Mouse (Mus musculus) right cerebral cortex, adult 18-20 months (tissue): Measurements from ENCODE around the gene Slc22a17.
"Not testable (repeated sequence)": the region's sequence is repeated elsewhere in the genome, so short reads cannot be mapped to it uniquely, and the experiment has no call there.

Source experiments
- DNase-seq: peaks from one replicate; pipeline ENCODE4 v3.0.0; 2022; ENCODE audit warnings: mixed read lengths

Slc22a17 gene

DNA sequence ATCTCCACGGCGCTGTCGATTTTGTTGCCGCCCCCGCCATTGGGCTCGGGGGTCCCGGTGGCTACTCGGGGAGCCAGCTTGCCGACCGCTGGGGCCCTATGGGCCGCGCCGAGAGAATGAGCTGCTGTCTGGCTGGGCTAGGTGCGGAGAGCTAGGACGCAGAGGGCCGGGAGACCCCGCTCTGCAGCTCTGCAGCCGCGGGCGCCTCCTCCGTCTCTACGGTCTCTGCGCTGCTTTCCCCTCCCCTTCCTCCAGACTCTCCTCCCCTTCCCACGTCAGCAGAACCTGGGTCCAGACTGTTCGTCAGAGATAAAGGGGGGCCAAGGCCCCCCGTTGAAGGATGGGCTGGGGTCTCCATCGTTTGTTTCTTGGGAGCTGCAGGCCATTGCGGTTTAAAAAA, at the start of gene Slc22a17:
Gene Slc22a17, minus strand, starts transcription at position 247 of the 400 bp plus-strand sequence.
- peak; percentile 83 for DNase-seq

DNA sequence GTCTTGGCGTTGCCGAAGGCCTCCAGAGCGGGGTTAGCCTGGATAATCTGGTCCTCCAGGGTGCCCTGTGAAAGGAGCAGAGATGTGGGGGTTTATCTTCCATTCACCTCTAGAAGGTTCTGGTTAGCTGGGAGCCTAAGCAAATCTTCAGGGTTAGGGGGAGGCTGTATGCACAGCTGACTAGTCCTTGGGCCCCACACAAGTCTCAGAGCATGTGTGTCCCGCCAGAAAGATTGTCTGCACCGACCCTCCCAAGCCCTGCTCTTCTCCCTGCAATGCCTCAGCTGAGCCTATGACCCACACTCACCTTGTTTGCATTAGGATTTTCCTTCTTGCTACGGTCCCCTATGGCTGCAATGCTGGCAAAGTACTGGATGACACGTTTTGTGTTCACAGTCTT, 49.8 kb upstream of the Slc22a17 start:
- no peak for DNase-seq

DNA sequence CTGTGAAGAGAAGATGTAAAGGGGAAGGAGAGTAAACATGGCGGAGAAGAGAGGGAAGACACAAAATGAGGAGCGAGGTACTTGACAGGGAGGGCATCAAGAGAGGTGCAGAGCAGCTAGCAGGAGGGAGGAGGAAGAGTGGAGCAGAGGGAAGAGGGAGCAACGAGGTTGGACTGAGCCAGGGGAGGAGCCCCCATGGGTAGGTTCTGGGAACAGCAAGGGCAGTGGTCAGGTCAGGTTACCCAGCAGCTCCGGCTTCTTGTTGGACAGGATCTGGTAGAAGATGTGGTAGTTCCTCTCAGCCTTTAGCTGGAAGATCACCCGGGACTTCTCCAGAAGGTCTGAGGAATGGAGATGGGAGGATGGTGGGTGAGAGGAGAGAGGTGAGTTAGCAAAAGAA, 48.6 kb upstream of the Slc22a17 start:
- DNase-seq, result no peak

DNA sequence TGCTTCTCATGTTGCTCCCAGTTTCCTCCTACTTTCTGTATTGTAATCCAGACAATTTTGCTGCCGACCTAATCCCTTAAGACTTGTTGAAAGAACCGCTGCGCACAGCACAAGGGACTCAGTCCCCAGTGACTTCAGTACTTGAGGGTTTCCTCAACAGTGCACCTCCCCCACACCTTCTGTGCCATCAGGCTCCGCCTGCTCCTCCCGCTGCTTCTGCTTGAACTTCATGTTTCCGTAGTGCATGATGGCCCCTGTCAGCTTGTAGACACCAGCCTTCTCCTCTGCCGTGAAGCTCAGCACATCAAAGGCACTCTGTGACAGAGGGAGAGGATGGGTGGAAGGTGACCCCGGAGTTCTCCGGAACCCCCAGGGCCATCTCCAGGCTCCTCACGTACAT, 47.8 kb upstream of the Slc22a17 start:
- peak; percentile 28 for DNase-seq

DNA sequence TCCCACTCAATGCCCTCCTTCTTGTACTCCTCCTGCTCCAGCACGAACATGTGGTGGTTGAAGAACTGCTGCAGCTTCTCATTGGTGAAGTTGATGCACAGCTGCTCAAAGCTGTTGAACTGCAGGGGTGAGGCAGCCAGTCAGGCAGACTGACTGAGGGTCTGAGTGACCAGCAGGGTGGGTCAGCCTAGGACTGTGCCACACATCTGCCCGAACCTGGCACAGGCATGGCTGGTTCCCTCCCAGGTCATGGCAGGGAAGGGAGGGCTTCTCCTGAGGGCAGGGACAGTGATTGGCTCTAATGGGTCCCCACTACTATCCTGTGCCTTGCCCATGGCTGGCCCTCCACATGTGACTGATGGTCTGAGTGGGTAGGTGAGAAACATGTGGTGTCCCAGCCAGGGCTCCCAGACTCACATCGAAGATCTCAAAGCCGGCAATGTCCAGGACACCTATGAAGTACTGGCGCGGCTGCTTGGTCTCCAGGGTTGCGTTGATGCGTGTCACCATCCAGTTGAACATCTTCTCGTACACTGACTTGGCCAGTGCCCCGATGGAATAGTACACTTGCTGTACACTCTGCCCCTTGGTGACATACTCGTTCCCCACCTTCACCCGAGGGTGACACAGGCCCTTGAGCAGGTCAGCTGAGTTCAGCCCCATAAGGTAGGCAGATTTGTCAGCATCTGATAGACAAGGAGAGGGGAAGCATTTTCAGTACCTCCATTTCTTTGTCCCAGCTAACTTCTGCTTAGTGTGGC, 47.1 kb upstream of the Slc22a17 start:
- DNase-seq, result not testable (repeated sequence)

DNA sequence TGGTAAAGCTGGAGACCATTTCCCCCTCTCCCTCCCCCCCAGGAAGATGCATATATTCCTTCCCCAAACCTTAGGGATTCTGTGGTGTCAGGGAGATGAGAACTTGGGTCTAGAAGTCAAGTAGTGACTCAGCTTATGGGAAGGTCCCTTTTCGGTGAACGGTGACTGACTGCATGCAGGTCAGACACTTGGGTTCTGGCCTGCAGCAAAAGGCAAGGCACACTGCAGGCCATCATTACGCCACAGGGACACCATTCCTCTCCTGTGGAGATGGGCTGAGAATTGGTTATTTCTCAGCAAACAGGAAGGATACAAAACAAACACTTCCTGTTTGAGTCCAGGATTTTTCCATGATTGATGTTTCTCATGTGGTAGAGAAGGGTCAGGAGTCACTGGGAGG, 46.3 kb upstream of the Slc22a17 start:
- no peak for DNase-seq

DNA sequence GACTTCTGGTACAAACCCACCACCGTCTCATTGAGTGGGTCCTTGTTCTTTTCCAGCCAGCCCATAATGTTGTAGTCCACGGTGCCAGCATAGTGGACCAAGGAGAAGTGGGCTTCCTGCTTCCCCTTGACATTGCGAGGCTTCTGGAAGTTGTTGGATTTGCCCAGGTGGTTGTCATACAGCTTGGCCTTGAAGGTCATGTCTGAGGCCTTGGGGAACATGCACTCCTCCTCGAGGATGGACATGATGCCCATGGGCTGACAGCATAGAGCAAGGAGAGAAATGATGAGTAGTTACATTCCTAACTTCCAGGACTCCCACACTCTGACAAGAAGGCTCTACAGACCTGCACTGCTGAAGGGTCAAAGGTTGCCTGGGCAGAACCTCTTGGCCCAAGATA, 45.6 kb upstream of the Slc22a17 start:
- no peak for DNase-seq

DNA sequence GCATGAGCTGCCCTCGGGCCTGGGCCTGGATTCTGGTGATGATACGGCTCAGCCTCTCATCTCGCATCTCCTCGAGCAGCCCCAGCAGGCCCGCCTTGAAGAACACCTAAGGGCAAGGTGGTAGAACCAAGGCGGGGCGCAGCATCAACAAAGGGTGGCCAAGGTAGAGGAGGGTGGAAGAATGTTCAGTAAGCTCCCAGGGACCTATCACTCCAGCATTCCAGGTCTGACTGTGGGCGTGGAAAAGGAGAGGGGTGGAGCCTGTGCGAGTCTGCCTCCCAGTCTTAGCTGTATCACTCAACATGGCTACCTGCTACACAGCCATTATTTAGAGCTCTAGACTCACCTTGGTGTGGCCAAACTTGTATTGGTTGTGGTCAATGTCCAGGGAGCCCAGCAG, 43.6 kb upstream of the Slc22a17 start:
- no peak for DNase-seq

DNA sequence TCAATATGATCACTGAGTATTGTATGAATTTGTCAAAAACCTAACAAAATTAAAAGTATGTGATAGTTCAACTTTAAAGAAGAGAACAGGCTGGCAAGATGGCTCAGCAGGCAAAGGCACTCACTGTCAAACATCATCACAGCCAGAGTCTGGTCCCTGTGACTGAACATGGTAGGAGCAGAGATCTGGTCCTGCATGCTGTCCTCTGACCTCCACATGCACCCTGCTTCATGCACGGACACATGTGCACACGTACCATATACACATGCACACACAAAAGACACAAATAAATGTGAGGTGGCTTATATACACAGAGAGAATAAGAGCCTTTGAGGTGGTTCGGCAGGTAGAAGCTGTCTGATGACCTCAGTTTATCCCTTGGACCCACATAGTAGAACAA, 42.5 kb upstream of the Slc22a17 start:
- DNase-seq, result no peak

DNA sequence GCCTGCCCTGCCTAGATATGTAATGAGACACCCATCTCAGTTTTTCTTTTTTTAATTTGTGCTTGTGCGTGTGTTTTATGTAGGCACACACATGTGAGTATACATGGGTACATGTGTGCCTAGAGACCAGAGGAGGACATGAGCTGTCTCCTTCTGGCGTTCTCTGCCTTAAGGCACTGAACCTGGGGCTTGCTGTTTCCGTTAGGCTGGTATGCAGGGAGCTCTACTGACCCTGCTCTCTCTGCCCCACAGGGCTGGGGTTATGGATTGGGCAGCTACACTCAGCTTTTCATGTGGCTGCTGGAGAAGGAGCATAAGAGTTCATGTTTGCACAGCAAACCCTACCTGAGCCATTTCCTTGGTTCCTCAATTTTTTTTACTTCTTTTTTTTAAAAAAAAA, 41.5 kb upstream of the Slc22a17 start:
- no peak for DNase-seq

DNA sequence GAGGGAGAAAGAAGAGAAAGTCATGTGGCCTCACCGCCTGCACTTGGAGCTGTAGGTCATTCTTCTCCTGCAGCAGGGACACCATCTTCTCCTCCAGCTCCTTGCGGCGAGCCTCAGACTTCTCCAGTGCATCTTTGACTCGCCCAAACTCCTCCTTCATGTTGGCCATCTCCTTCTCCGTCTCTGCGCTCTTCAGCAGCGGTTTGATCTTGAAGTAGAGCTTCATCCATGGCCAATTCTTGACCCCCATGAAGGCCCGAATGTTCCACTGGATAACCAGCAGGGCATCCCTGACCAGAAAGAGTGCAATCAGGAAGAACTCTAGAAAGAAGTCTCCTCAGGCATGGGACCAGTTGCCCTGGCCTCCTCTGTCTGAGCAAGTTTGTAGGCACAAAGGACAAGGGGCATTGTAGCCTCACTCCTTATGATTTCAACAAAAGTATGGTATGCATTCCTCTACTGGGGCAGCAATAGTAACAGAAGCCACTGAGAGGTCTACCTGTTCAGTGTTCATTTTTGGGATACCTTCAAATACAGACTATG, 40.8 kb upstream of the Slc22a17 start:
- no peak for DNase-seq

DNA sequence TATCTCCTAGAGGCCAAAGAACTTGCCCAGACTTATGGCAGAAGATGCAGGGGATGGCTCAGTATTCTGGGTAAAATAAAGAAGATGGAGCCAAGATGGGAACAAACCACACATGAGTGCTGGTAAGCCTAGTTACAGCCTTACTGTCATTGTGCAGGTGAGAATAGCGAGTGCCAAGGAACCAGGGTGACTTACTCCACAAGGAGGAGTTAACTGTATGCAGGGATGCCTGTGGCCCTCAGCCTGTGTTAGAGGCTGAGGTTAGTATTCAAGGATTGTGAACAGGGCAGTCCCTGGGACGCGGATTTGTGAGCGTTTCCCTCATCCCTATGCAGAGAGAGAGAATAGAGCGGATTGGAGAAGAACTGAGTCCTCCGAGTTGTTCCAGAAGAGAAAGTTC, 38.7 kb upstream of the Slc22a17 start:
- DNase-seq, result no peak

DNA sequence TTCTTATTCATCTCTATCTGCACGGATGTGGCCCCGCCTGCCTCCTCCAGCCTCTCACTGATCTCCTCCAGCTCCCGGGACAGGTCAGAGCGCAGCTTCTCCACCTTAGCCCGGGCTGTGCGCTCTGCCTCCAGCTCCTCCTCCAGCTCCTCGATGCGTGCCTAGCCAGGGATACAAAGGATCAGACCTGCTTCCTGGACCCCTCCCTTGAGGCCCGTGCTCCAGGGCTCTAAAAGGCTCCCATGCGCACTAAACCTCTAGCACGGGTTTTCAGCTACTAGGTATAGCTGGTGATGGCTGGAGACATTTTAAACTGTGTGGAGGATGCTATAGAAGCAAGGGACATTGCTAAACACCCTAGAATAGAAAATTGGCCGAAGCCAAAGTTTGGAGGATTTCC, 37.6 kb upstream of the Slc22a17 start:
- DNase-seq, result no peak

DNA sequence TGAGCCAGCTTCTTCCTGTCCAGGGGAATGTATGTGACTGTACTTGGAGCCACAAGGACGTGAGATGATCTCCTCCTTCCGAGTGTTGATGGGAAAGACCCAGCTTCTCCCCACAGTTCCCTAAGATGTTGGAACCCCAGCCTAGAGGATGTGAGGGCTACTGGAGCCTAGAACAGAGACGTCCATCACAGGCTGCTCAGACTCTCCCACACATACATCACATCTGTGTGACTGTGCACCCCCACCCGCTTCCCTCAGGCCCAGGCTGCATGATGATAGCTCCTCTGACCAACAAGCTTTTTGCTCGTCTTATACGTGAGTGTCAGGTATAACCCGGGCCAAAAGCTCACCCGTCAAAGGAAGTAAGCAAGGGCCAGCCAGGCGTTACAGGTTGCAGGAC, 35.8 kb upstream of the Slc22a17 start:
- DNase-seq, result no peak

DNA sequence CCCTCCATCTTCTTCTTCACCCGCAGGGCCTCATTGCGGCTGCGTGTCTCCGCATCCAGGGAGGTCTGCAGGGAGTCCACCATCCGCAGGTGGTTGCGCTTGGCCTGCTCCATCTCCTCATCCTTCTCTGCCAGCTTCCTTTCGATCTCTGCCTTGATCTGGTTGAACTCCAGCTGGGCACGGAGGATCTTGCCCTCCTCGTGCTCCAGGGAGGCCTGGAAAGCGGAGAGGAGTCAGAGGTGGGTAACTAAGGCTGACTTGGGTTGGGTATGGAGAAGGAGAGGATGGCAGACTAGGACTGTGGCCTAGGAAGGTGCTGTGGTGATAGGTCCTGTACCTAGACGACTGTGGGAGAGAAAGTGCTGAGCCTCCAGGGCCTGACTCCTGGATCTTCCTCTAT, 34.1 kb upstream of the Slc22a17 start:
- not testable (repeated sequence) for DNase-seq

DNA sequence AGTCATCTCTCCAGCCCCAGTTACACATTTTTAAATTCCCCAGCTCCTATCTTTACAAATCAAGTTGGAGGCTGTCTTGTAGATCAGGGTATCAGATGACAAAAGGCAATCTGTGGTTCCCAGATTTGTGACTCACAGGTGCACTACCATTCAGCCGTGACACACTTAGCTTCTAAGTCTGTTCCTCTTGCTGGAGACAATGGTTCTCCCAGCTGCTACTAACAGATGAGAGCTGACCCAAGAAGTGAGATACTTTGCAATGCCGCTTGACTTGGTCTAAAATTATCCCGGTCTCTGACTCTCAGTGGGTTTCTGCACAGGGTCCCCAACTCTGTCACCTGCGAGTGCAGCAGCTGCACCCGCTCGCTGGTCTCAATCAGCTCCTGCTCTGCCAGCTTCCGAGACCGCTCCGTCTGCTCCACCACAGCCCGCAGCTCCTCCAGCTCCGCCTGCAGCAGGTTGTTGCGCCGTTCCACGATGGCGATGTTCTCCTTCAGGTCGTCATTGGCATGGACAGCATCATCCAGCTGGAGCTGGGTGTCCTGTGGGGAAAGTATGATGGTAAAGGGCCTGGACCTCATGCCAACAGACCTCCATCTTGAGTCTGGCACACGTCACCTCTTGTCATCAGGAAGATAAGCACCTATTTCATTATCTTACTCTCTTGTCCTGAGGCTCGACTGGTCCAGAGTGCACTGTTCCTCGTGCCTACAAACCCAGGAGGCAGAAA, 33.2 kb upstream of the Slc22a17 start:
- DNase-seq, result no peak

DNA sequence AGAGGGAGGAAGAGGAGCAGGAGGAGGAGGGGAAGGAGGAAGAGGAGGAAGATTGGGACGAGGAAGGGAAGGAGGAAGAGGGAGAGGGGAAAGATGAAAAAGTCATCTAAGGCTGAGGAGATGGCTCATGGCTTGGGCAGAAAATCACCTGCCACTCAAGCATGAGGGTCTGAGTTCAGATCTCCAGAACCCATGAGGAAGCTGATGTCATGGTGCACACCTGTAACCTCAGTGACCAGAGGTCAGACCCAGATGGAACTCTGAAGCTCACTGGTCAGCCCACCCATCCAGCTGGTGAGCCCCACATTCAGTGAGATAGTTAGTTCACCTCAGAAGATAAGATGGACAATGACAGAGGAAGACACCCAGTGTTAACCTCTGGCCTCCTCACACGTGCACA, 32.0 kb upstream of the Slc22a17 start:
- DNase-seq, result no peak

DNA sequence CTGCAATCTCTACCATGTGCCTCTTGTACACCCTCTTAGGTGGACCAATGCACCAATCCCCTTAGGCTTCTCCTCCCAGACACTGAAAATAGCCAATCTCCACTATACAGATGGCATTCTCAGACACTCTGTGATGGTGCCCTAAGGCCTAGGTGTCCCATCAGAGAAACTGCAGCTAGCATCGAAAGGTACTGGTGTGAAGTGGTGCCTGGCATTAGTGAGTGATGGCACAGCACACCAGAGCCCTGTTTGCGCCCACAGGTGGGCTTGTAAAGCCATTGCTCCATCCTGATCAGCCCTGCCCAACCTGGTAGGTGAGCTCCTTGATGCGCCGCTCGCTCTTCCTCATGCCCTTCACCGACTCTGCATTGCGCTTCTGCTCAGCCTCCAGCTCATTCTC, 31.0 kb upstream of the Slc22a17 start:
- no peak for DNase-seq

DNA sequence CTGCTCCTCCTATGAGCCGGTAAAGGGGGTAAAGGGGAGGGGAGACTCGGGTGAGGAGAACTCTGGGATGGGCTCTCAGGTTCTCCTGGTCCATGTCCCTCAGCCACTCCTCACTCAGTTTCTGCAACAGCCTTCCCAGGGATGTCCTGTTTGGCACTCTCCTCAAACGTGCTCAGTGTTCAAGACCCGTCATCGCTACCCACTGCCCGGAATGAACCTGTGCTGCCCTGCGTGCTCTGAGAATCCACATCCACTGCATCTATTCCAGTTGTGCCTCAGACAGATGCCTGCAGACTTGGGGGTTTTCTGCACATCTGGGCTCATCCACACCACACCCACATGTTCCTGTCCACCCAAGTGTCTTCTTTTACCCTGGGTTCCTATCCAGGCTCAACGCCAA, 29.5 kb upstream of the Slc22a17 start:
- no peak for DNase-seq

DNA sequence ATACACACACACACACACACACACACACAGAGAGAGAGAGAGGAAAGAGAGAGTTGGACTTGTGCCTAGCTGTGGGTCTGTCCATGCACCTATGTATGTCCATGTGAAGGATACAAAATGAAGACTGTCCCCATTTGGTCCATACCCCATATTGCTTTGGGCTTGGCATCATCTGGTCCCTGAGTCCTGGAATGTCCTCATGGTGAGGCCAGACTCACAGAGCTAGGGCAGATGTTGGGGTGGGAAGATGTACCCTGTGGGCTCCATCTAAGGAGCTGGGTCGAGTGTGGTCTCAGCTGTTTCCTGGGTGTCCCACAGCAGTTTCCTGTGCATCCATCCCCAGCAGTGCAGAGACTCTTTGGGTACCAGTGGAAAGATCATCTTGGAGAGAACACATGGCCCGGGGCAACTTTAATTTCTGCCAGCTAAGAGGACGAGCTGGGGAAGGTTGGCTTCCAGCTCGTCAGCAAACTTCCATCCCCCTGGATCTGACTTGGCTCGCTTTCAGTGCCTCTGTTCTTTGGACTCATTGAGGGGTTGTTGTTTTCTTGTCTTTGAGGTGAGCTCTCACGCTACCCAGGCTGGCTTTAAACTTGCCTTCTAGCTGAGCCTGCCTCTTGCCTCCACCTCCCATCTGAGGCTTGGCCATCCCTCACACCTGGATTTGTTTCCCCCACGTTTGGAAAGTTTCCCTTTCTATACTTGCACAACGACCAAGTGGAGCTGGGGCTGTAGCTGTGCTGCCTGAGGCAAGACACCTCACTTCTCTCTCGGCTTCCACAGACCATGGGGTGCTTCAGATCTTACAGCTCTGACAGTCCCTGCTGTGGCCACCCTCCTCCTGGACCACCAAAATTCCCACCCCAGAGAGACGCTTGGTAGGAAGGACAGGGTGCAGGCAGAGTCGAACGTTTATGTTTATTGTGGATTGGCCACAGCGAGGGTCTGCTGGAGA, 28.4 kb upstream of the Slc22a17 start:
- no peak for DNase-seq

DNA sequence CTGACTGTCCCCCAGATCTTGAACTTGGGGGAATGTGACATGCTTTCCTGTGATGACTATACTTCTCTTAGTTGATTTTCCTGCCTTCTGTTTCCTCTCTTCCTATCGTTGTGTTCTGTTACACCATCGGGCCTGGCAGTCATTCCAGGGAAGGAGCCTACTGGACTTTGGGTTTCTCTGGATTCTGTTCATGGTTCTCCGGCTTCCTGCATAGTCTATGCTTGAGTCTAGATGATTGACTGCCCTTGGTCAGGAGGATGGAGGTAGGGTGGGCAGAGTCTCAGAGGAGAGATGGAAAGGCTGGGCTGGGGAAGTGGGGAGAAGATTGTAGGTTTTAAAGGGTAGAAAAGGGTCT, 27.2 kb upstream of the Slc22a17 start:
- DNase-seq, result no peak

DNA sequence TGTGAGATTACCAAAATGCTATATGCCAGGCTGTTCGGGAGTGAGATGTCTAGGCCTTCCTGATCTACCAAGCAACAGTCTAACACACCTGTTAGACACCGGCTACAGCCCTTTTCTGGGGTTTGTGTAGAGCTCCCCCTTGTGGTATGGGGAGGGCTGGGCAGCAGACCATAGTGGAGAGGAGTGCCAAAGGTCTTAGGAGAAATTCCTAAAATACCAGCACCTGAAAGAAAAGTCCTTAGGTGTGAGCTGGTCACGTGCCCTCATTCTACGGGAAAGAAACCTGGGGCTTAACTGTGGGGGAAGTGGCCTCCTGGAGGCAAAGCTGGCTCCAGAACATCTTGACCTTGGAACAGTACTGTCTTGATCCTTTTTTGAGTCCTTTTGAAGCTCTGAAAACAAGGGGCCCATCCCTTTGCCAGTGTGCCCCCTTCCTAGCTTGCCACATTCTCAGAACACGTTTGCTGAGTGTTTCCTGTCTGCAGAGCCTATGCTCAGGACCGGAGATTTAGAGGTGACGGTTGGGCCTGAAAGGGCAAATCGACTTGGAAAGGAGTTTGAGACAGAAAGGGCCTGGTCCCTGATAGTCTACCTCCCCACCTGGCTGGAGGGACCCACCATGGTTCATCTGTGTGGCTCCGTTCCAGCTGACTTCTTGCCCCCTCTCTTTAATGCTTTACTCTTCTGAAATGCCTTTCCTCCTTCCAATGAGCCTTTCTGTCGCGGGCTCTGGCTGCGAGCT, 26.7 kb upstream of the Slc22a17 start:
- DNase-seq, result peak; percentile 39
